Mouse (Mus musculus) embryonic facial prominence, embryonic 12.5 days (tissue): Measurements from ENCODE around the gene Brd2. TPM values are rescaled to one million over a fixed set of nuclear protein-coding genes. Genes with fewer than 3 reads are reported as not detected.

Experiments
- ATAC-seq: fragments of 200-750 bp; cut with Nextera tagmentation; 2 replicates; pipeline ENCODE4 v1.8.0; 2017; ENCODE audit not compliant: insufficient number of reproducible peaks, insufficient read depth, low FRiP score, low TSS enrichment
- H3K27ac ChIP-seq: fragments of 300-500 bp; sonication (generic); 2 replicates; pipeline ENCODE4 v1.5.1; 2016; ENCODE audit warnings: mild to moderate bottlenecking
- H3K27me3 ChIP-seq: fragments of 300-500 bp; sonication (generic); 2 replicates; pipeline ENCODE4 v1.6.1; 2016; ENCODE audit warnings: mild to moderate bottlenecking, moderate library complexity
- H3K36me3 ChIP-seq: fragments of 300-500 bp; sonication (generic); 2 replicates; pipeline ENCODE4 v1.6.1; 2016; ENCODE audit warnings: mild to moderate bottlenecking
- H3K4me1 ChIP-seq: fragments of 300-500 bp; sonication (generic); 2 replicates; pipeline ENCODE4 v1.6.1; 2016
- H3K4me2 ChIP-seq: fragments of 300-500 bp; sonication (generic); replicated peaks from 2 replicates; pipeline ENCODE4 v1.6.1; 2016; ENCODE audit warnings: mild to moderate bottlenecking, moderate library complexity
- H3K4me3 ChIP-seq: fragments of 300-500 bp; sonication (generic); 2 replicates; pipeline ENCODE4 v1.5.1; 2016; ENCODE audit warnings: mild to moderate bottlenecking
- H3K9ac ChIP-seq: fragments of 300-500 bp; sonication (generic); 2 replicates; pipeline ENCODE4 v1.6.1; 2016; ENCODE audit warnings: mild to moderate bottlenecking, moderate library complexity
- H3K9me3 ChIP-seq: fragments of 300-500 bp; sonication (generic); 2 replicates; pipeline ENCODE4 v1.6.1; 2016; ENCODE audit warnings: mild to moderate bottlenecking, moderate library complexity
- WGBS: fragments of 180-500 bp; shearing (Covaris S2); methylation state at CpG from one replicate; pipeline ENCODE4 v1.1.7; 2016; 5-methylcytosine and 5-hydroxymethylcytosine counted together
- polyA plus RNA-seq: library from polyadenylated mRNA; unstranded; fragments of >200 nt; fragmentation: Nextera tagmentation; extraction: Ambion mirVana; gene quantifications from 2 replicates; pipeline ENCODE4 v1.2.1, GENCODE M21; 2016

Brd2 gene
- polyA plus RNA-seq, 1 experiment from 2014 or later: 119 TPM

DNA sequence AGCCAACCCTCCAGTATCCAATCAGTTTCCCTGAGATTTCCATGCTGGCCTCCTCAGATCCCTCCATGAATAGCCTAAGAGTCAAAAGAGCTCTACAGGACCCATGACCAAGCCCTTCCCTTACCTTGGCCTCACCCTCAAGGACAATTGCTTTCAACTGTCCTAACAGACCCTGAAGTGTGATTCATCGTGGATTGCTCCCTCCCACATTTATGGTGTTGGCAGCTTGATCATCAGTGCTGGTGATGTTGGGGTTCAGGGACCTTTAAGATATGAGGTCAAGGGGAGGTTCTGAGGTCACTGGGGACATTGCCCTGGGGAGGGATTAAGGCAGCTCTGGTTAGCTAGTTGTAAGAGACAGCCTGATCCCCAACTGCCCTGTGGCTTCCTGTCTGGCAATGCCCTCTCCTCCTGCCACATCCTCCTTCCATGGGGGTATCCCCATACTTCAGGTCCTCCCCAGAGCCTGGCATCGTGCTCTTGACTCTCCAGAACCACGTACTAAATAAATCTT lies 25.9 kb downstream of the Brd2 start:
- 68% methylated on average over 3 of the region's 3 CpGs for WGBS

DNA sequence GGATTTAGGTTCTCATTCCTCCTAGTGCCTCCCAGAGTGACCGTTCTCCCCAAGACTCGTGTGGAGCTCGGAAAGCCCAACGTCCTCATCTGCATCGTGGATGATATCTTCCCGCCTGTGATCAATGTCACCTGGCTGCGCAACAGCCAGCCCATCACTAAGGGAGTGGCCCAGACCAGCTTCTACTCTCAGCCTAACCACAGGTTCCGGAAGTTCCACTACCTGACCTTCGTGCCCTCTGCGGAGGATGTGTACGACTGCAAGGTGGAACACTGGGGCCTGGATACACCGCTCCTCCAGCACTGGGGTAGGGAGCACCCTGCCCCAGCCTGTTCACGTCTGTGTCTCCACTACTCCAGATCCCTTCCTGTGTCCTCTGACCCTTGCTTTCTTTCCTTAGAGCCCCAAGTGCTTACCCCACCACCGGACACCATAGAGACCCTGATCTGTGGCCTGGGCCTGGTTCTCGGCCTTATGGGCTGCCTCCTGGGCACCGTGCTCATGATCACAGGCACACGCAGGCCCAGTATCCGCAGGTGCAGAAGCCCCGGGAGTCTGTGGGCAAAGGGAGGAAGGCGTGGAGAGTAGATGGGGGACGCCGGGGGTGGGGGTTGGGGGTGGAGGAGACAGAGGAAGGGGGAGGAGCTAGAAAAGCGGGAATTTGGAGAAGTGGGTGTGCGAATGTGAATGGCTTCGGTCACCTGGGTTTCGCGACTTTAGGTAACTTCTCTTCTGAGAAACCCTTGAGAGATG lies 28.0 kb downstream of the Brd2 start:
- Histone ChIP-seq H3K27ac (no peak overlapping the region), H3K4me2 (no peak overlapping the region), H3K4me1 (no peaks in the 10 kb centered on the region; the same call in 1 of the 2 replicates), H3K36me3 (no peaks in the 10 kb centered on the region), H3K27me3 (no peaks in the 10 kb centered on the region; the same call in 1 of the 2 replicates), H3K4me3 (no peak overlapping the region), H3K9me3 (no peaks in the 10 kb centered on the region), H3K9ac (no peak overlapping the region)
- 89% methylated on average over 27 of the region's 27 CpGs for WGBS
- ATAC-seq: no peak

More for the DNA sequence above, 25.9 kb downstream of the Brd2 start:
- Histone ChIP-seq H3K9ac (no peak overlapping the region), H3K4me2 (no peak overlapping the region), H3K4me1 (no peaks in the 10 kb centered on the region; the same call in 1 of the 2 replicates), H3K27me3 (no peaks in the 10 kb centered on the region; the same call in none of the 2 replicates), H3K27ac (no peak overlapping the region), H3K9me3 (no peaks in the 10 kb centered on the region), H3K4me3 (no peak overlapping the region), H3K36me3 (no peaks in the 10 kb centered on the region)
- ATAC-seq: no peak

DNA sequence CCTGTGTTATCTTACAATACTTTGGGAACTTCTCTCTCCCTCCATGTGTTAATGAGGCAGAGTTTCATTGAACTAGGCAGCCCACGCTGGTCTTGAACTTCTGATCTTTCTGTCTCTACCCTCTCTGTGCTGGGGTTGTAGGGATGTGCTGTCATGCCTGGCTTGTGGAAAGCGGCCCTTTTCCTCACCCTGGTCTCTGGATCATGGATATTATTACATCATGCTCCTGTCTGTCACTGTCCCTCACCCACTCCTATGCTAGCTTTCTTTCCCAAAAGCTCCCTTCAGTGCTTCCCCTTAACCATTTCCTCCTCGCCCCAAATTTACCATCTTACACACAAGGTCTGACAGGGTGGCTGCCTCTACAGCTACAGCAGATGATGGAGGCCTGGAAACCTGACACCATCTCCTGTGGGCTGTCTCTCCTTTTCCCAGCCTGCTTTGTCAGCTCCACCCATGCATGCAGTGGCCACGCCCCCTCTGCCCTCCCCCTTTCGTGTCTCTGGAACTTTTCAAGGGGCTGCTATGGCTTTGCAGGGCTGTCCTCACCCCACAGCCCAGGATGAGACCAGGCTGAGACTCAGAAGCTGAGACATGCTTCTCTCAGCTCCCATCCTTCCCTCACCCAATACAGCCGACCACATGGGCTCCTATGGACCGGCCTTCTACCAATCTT lies 29.1 kb downstream of the Brd2 start:
- H3K36me3 ChIP-seq: no peaks in the 10 kb centered on the region
- H3K4me3 ChIP-seq: no peak overlapping the region
- H3K4me1 ChIP-seq: no peaks in the 10 kb centered on the region; the same call in 1 of the 2 replicates
- 35% methylated on average over 7 of the region's 7 CpGs for WGBS
- H3K9ac ChIP-seq: no peak overlapping the region
- ATAC-seq: peak; percentile 78; the same call in 1 of the 2 replicates
- no peaks in the 10 kb centered on the region for H3K9me3 ChIP-seq
- peak overlapping the region; percentile 23 for H3K4me2 ChIP-seq
- H3K27me3 ChIP-seq: no peaks in the 10 kb centered on the region; the same call in 1 of the 2 replicates
- 0 out of 2 replicates have a peak overlapping the region, but pooled peaks have one; percentile 1 for H3K27ac ChIP-seq

DNA sequence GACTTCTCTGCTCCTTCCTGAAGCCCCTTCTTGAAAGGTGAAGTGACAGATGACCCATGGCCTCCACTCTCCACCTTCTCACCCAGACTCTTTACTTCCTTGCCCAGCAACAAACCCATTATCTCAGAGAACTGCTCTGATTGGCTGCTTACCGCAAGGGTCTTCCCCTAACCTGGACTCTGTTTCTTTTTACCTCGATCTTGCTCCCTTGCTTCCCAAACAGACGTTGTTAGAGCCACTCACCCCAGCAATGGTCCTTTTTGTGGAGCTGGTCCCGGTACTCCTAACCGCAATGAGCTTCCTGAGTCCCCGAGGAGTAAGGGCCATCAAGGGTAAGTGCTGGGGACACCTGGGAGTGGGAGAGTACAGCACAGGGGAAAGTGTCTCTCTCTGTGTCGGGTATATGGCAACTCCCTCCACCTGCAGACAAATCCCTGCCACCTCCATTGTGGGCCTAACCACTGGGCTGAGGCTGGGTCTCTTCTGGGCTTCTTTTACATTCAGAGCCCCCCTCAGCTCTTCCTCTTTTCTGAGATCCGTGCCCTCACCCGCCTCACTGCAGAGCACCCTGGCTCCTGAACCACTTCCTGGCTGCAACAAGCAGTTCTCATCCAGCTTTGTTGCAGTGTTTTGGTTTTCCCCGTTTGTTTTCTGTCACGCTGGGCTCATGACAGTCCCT lies 30.1 kb downstream of the Brd2 start, which contains the start of gene H2-Oa:
Gene H2-Oa, plus strand, starts transcription at position 144 of the 679 bp plus-strand sequence.
- H3K9me3 ChIP-seq: no peaks in the 10 kb centered on the region
- H3K4me1 ChIP-seq: no peaks in the 10 kb centered on the region; the same call in 1 of the 2 replicates
- ATAC-seq: no peak
- WGBS: 37% methylated on average over 11 of the region's 11 CpGs
- H3K27me3 ChIP-seq: no peaks in the 10 kb centered on the region; the same call in 1 of the 2 replicates
- no peaks in the 10 kb centered on the region for H3K36me3 ChIP-seq
- H3K9ac ChIP-seq: no peak within 1 kb of the TSS
- H3K27ac ChIP-seq: no peak within 1 kb of the TSS
- H3K4me3 ChIP-seq: no peak within 1 kb of the TSS
- no peak within 1 kb of the TSS for H3K4me2 ChIP-seq

DNA sequence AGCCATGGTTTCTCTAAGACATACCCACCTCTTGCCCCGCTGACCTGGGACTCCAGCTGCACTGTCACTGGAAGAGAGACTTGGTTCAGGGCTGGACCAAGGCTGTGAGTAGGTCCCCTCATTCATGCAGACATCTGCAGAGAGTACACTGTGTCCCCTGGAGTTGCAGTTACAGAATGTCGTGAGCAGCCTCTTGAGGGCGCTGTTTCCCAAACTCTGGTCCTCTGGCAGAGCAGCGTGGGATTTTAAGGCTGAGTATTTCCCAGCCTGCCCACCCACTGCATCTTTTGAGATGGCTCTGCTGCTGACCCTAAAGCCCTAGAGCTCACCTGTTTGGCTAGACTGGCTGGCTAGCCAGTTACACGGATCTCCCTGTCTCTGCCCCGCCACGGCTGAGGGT lies 31.5 kb downstream of the Brd2 start:
- Histone ChIP-seq H3K4me3 (no peak overlapping the region), H3K4me1 (no peaks in the 10 kb centered on the region; the same call in 1 of the 2 replicates), H3K27ac (no peak overlapping the region), H3K9ac (no peak overlapping the region), H3K4me2 (no peak overlapping the region), H3K36me3 (no peaks in the 10 kb centered on the region), H3K27me3 (no peaks in the 10 kb centered on the region; the same call in 1 of the 2 replicates), H3K9me3 (no peaks in the 10 kb centered on the region)
- WGBS: 46% methylated on average over 7 of the region's 7 CpGs
- ATAC-seq: no peak

DNA sequence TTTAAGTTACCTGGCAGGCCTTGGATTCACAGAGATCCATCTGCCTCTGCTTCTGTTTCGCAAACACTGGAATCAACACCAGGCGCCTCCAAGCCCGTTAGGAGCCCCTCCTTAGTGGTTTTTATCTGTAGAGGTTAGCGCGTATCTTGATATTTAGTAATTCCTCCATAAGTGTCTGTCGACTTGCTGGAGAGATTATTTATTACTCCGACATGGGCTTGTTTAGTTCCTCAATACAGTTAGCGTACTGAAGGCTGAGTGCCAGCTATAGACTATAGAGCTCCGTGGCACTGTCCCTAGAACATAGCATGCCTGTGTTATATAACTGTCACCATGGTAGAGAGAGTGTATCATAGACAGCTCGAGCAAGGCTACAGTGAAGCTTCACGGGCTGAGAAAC lies 34.3 kb downstream of the Brd2 start:
- Histone ChIP-seq H3K9me3 (no peaks in the 10 kb centered on the region), H3K4me3 (no peak overlapping the region), H3K9ac (no peak overlapping the region), H3K27me3 (no peaks in the 10 kb centered on the region; the same call in 1 of the 2 replicates), H3K4me1 (0 out of 2 replicates have a peak, but pooled peaks cover 2% of the 10 kb centered on the region), H3K27ac (no peak overlapping the region), H3K4me2 (no peak overlapping the region), H3K36me3 (no peaks in the 10 kb centered on the region)
- no peak for ATAC-seq
- WGBS: 89% methylated on average over 11 of the region's 11 CpGs

DNA sequence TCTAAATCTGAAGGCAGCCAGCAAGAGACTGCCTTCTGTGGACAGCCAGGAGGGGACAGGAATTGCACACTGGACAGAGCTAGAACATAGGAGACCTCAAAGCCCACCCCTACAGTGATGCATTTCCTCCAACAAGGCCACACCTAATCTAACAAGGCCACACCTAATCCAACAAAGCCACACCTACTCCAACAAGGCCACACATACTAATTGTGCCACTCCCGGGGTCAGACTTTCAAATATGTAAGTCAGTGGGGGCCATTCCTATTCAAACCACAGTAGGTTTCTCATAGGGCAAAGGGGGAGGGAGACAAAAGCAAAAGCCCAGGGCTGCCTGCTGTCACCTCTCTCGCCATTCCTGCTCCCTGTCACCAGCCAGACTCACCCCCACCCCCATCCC lies 35.0 kb downstream of the Brd2 start:
- ATAC-seq: no peak
- Histone ChIP-seq H3K36me3 (no peaks in the 10 kb centered on the region), H3K9ac (no peak overlapping the region), H3K9me3 (no peaks in the 10 kb centered on the region), H3K4me3 (no peak overlapping the region), H3K4me1 (0 out of 2 replicates have a peak, but pooled peaks cover 6% of the 10 kb centered on the region), H3K4me2 (no peak overlapping the region), H3K27ac (no peak overlapping the region), H3K27me3 (no peaks in the 10 kb centered on the region; the same call in 1 of the 2 replicates)
- 47% methylated on average over 2 of the region's 2 CpGs for WGBS

DNA sequence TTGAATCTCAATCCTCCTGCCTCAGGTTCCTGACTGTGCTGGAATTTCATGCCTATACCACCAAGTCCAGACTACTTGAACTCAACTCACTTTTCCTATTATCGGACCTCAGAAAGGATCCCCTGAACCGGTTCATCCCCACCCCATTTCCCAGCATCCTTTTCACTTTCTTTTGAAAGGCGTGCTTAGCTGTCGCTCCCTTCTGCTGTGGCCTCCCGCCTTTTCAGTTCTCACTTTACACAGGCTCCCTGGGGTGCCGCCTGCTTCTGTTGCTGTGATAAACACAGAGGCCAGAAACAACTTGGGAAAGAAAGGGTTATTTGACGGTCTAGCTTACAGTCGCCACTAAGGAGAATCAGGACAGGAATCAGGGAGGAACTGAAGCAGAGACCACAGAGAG lies 39.3 kb downstream of the Brd2 start:
- Histone ChIP-seq H3K27ac (no peak overlapping the region), H3K27me3 (no peaks in the 10 kb centered on the region), H3K36me3 (no peaks in the 10 kb centered on the region), H3K4me3 (no peak overlapping the region), H3K4me2 (no peak overlapping the region), H3K9me3 (no peaks in the 10 kb centered on the region), H3K9ac (0 out of 2 replicates have a peak overlapping the region, but pooled peaks have one; percentile 30), H3K4me1 (0 out of 2 replicates have a peak, but pooled peaks cover 6% of the 10 kb centered on the region)
- ATAC-seq: no peak
- 8% methylated on average over 8 of the region's 8 CpGs for WGBS

DNA sequence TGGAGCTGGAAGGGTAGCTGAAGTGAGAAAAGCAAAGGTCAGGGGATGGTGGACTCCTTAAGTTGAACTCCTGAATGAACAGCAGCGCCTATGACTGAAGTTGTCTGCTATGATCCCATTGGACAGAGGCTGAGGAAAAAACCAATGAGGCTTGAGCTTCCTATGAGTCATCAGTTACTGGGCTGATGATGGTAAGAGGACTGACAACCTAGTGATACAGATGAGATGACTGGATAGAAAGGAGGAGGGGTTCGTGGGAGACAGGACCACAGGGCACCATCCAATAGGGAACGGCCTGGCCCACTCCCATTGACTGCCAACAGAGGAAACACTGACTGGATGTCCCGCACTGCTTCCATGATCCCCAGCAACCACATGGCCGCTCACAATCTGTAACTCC lies 42.8 kb downstream of the Brd2 start:
- H3K4me3 ChIP-seq: no peak overlapping the region
- peaks cover 19% of the 10 kb centered on the region for H3K27me3 ChIP-seq
- no peak overlapping the region for H3K27ac ChIP-seq
- H3K36me3 ChIP-seq: no peaks in the 10 kb centered on the region
- ATAC-seq: peak; percentile 81
- 14% methylated on average over 5 of the region's 5 CpGs for WGBS
- H3K9me3 ChIP-seq: no peaks in the 10 kb centered on the region
- no peak overlapping the region for H3K9ac ChIP-seq
- no peak overlapping the region for H3K4me2 ChIP-seq
- 0 out of 2 replicates have a peak, but pooled peaks cover 6% of the 10 kb centered on the region for H3K4me1 ChIP-seq

DNA sequence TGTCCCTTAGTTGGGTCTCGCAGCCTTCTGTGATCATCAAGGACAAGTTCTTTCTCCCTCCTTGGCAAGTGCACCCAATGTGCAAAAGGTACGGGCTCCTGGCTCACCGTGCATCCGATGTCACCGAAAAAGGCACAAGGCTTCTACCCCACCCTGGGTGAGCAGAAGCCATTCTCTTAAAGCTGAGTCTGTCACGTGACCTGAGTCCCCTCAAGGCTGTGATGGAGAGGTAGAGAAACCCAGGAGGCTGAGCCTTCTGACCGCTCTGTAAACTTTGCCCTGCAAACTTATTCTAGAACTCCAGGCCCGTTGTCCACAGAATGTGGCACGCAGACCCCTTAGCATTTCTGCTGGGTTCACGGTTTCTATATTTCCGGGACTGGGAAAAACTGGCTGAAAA lies 43.4 kb downstream of the Brd2 start:
- 87% methylated on average over 11 of the region's 11 CpGs for WGBS
- Histone ChIP-seq H3K27me3 (peaks cover 19% of the 10 kb centered on the region), H3K27ac (no peak overlapping the region), H3K4me1 (0 out of 2 replicates have a peak, but pooled peaks cover 6% of the 10 kb centered on the region), H3K36me3 (no peaks in the 10 kb centered on the region), H3K9me3 (no peaks in the 10 kb centered on the region), H3K4me3 (no peak overlapping the region), H3K4me2 (no peak overlapping the region), H3K9ac (no peak overlapping the region)
- ATAC-seq: no peak

DNA sequence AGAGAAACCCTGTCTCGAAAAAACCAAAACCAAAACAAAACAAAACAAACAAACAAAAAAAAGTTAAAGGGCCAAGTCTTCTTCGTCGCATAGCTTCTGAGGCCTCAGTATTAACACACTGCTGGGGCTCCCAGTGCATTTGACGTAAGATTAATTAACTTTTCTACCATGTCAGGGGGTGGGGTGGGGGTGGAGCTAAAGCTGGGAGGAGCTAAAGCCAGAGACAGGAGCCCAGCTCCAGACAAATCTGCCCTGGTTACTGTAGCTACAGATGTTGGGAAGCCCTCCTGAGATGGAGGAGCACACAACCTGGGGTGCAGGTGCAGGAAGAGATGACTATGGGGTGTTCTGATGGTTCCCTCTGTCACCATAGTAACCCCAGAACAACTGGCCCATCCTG lies 44.3 kb downstream of the Brd2 start:
- no peak for ATAC-seq
- Histone ChIP-seq H3K4me1 (0 out of 2 replicates have a peak, but pooled peaks cover 4% of the 10 kb centered on the region), H3K9ac (no peak overlapping the region), H3K4me2 (no peak overlapping the region), H3K36me3 (no peaks in the 10 kb centered on the region), H3K27ac (no peak overlapping the region), H3K4me3 (no peak overlapping the region), H3K9me3 (no peaks in the 10 kb centered on the region), H3K27me3 (peaks cover 19% of the 10 kb centered on the region)
- 69% methylated on average over 4 of the region's 4 CpGs for WGBS
